Mouse (Mus musculus) urinary bladder, postnatal 25 days (tissue): ENCODE results near the gene Fbxw9.
"Not testable (repeated sequence)": the region's sequence is repeated elsewhere in the genome, so short reads cannot be mapped to it uniquely, and the experiment has no call there.

Experiments
- DNase-seq: peaks from one replicate; pipeline ENCODE4 v3.0.0; 2022; ENCODE audit warnings: low spot score

Gene Fbxw9

DNA sequence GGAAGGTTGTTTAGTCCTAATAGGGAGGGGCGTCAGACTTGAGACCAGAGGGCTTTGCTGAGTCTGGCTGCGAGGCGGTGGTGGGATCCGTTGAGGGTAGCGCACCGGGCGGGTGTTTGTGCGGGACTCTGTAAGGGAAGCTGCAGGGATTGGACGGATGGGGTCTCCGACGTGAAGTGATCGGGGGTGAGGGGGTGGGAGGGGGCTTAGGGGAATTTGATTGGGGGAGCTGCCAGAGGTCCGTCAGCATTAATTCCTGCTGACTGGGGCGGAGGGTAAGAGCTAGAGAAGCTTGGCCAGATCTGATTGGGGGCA, 22.5 kb upstream of the Fbxw9 start:
- DNase-seq = no peak

DNA sequence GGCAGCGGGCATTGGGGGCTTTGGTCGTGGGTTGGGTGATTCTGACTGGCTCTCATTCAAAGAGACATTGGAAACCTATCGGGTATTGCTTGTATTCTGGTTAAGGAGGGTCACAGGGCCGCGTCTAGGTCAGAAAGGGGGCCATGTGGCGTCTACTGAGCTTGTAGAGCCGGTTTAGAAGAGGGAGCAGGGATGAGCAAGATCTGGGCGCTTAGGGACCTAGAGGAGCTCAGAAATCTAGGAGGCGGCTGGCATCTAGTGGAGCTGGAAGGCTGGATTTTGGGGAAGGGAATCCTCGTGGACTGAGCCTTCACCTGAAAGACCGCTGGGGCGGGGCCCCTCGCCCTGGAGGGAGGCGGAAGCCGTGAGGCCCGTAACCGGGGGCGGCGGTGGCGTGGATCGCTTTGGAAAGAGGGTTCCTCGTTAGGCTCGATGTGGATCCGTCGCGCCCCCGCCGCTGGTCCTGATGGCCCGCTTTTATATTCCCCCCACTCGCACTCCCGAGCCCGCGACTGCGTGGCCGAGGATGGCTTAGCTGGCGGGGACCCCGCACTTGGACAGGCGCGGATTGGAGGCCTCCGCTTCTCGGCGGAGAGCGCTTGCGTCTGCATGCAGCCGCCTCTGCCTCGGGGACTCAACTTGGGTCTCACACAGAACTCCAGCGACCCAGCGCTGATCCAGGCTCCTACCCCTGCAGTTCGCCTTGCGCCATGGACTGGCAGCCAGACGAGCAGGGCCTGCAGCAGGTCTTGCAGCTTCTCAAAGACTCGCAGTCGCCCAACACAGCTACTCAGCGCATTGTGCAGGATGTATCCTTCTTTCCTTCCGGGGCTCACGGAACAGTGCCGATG, 21.9 kb upstream of the Fbxw9 start:
- DNase-seq = peak; percentile 56

DNA sequence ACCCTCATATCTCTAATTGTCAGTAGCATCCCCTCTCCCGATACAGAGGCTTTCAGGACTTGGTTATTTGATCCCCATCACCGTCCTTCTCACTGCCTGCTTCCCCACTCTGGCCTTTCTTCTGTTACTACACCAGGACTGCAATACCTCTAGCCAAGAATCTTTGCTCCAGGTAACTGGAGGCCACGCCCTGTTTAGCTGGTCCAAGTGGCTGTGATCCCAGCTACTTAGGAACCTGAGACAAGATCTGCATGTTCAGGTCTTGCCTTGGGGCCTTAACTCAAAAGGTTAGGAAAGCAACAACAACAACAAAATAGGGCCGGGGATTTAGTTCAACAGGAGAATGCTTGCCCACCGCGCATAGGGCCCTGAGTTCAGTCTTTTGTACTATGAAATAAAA, 16.2 kb upstream of the Fbxw9 start:
- DNase-seq = no peak

DNA sequence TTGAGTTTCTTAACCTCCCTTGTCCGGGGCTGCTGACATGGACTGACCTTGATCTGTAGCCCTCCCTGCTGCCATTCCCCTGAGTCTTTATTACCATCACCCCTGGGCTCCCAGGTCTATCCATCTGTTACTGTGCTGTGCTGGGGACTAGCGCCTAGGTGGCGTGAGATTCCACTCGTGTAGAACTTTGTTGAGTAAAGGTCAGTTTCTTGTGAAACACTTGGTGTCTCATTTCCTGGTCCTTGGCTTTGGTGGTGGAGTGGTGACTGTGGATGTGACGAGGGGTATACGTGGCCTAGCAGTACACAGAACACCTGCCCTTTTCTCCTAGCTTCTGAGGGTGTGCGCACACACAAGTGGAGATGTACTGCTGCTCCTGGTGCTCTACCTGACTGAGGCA, 2.5 kb upstream of the Fbxw9 start:
- no peak for DNase-seq

DNA sequence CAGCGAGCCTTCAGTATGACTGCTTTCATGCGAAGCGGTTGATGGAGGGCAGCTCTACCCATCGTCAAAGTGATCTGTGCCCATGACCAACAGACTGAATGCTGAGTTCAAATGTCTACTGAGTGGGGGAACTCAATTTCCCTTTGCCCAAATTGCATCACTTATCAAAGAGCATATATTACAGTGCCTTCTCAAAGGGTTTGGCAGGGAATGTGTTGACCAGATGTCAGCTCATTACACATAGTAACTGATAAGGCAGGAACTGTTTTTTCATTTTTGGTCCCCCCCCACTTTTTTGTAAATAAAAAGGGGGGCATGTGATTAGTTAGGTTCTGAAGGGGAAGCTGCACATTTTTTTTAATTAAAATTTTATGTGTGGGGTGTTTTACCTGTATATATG, 2.7 kb downstream of the Fbxw9 start:
- no peak for DNase-seq

DNA sequence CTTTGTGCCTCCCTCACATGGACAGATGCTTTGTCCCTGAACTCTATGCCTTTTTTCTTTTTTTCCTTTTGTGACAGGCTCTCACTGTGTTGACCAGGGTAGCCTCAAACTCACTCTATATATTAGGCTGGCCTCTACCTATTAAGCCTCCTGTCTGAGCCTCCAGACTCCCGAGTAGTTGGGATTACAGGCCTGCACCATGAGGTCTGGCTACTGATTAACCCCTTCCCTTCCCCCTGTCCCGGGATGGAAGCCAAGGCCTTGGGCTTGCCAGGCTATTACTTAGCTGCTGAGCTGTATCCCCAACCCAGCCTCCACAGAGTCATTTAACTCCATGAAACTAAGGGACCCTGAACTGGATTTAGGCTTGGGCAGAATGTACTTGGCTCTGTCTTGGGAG, 5.4 kb downstream of the Fbxw9 start:
- no peak for DNase-seq

DNA sequence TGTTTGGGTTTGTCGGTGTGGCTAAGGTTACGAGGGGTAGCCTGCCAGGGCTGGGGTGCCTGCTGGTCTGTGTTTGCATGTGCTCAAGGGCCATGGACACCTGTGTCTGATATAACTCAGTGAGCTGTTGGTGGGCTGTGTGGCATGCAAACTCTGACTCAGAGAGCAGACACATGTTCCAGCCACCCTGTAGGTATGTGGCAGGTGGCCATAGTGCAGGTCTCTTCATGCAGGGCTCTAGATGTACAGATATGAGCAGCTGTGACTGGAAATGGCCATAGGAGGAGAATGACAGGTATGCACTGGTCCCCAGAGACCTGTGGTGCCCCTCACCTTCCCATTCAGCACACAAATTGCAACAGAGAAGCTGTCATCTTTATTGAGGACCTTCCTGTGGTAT, 7.3 kb downstream of the Fbxw9 start:
- DNase-seq = peak; percentile 51

DNA sequence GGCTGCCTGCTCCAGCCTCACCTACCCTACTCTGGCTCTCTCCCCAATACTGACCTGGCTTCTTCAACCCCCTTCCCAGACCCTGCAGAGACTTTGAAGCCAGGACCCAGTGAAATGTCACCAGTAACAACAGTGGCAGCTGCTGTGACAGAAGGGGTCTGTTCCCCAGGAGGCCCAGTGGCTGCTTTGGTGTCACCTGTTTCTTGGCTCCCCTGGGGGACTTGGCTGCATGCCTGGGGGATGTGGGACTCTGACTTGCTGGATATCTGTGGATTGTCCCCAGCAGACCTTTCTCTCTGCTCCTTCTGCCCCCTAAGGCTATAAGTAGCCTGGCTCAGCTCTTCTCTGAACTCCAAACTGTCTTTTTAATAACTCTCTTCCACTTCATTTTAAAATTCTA, 8.1 kb downstream of the Fbxw9 start, which contains the start of gene Gm5741:
Gene Gm5741 (minus strand): TSS at position 1 of the 400 bp plus-strand sequence.
- no peak for DNase-seq

DNA sequence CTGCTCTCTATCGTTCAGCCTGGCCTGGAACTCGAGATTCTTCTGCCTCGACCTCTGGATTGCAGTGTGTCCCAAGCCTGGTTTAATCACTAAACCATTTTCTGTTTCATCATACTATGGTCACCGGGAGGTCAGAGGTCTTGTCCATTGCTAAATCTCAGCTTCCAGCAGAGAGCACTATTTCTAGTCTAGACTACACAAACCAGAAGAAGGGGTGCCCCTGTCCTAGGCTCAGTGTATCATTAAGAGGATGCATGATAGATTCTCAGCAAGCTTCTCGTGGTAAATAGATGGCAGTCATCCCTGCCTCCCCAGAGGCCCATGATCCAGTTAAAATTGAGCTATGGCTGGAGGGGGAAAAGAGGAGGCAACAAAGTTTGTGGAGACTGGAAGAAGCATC, 11.2 kb downstream of the Fbxw9 start:
- DNase-seq = no peak

DNA sequence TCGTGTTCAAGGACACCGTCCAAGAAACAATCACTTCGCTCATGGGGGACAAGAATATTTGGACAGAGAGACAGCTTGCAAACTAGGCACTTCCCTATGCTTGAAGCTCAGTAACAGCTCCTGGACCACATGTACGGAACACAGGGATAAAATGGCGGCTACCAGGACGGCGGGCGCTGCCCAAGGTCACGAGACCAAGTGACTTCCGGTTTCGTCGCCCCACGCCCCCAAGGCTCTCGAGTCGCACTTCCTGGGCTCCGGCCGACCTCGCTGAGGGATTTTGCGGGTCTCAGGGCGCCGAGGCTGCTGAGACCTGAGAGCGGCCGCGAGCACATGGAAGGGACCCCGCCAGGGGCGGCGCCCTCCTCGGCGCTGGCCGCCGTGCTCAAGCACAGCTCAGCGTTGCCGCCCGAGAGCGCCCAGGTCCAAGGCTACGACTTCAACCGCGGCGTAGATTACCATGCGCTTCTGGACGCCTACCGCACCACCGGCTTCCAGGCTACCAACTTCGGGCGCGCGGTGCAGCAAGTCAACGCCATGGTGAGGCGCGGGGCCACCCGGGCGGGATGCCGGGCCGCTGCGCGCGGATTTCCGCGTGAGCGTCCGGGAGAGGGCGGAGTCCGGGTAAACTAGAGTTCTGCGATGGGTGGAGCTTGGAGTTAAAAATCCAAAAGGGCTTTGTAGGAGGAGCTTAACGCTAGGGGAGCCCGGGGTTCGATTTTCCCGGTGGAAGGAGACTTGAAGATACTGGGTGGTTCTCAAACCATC, 11.8 kb downstream of the Fbxw9 start, which contains the start of gene Dhps:
Gene Dhps (plus strand): TSS at position 244 of the 768 bp plus-strand sequence.
- DNase-seq = peak; percentile 83

DNA sequence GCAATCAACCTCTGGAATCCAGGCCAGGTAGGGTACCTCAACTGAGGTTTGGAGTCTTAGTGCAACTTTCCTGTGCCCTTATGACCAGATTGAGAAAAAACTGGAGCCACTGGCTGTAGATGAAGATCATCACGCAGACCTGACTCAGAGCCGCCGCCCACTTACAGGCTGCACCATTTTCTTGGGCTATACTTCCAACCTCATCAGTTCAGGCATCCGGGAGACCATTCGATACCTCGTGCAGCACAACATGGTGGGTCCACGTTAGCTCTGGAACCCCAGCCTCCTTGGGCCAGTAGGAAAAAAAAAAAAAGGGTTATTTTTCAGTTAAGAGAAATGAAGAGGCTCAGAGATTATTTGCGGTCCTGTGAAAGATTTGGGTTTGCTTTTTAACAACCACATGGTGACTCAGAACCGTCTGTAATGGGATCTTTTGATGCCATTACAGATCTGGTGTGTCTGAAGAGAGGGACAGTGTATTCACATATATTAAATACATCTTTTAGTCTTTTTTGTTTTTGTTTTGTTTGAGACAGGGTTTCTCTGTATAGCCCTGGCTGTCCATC, 12.6 kb downstream of the Fbxw9 start:
- no peak for DNase-seq

DNA sequence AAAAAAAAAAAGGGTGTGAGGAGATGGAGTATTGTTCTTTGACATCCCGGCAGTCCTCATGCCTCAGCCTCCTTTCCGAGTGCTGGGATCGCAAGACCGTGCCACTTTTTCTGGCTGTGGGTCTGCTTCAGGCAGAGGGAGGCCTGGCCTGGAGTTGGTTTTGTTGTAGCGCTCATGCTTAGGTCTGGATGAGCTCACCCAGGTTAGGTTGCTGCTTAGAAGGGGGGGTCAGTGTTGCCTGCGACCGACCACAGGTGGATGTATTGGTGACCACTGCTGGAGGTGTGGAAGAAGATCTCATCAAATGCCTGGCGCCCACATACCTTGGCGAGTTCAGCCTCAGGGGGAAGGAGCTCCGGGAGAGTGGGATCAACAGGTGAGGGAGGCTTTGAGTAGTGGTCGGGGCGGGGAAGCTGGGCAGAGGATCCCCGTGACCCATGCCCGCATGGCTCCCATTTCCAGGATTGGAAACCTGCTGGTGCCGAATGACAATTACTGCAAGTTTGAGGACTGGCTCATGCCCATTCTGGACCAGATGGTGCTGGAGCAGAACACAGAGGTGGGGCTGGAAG, 13.3 kb downstream of the Fbxw9 start:
- no peak for DNase-seq

DNA sequence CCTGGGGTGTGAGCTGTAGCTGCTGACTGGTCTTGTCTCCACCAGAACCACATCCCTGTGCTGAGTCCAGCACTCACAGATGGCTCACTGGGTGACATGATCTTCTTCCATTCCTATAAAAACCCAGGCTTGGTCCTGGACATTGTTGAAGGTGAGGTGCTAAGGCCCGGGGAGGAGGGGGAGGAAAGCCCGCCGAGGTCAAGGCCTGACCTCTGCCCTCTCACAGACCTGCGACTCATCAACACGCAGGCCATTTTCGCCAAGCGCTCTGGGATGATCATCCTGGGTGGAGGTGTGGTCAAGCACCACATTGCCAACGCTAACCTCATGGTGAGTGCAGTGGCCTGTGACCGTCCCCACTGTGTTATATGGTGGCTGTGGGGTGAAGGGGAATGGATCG, 14.3 kb downstream of the Fbxw9 start:
- no peak for DNase-seq

DNA sequence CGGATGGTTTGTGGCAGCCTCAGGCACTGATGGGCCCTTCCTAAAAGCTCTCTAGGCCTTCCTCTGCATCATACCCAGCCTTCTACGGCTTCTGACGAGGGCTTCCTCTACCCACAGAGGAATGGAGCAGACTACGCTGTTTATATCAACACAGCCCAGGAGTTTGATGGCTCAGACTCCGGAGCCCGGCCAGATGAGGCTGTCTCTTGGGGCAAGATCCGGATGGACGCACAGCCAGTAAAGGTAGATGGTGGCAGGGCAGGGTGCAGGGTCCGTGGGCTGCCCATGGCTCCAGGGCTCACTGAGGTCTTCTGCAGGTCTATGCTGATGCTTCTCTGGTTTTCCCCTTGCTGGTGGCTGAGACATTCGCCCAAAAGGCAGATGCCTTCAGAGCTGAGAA, 14.8 kb downstream of the Fbxw9 start:
- no peak for DNase-seq

DNA sequence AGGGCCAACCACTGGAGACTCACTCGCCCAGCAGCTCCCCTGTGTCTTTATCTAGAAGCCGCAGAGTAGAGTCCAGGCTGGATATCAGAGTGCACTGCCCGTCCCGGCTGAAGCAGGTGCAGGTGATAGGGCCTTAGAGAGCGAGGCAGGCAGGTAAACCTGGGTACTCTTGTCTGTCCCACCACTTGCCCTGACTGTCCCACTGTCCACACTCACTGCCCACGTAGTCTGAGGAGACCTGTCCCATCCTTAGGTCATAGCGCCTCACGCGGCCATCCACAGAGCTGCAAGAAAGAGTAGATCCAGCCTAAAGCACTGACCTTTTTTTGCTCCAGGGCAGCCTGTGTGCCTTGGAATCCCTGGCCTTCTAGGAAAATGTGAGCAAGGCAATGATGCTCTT, 16.1 kb downstream of the Fbxw9 start:
- DNase-seq = no peak

DNA sequence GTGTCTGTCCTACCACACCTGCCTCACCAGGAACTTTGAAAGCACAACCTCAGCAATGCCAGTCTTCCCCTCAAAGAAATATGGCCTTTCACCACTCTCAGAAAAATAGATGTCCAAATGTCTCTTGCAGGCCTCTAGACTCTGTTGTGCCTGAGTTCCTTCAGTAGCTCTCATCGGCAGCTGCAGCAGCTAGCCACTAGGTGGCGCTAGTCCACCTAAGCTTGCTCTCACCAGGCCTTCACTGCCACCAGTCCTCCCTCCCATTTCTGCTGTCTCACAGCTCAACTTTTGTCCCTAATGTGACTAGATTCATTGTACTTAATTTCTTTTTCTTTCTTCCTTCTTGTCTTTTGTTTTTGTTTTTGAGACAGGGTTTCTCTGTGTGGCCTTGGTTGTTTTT, 17.1 kb downstream of the Fbxw9 start:
- DNase-seq = peak; percentile 67

DNA sequence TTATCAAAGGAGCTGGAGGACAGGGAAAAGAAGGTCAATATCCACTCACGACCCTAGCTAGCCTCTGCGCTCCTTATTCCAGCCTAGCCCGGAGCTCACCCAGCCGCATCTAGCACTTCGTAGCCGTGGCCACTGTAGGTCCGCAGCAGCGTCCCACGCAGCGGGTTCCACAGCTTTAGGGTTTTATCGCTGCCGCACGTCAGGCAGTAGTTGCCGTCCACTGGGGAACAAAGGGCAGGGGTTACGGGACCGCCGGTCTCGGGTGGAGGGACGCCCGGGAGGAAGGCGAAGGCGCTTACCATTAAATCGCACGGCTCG, 20.3 kb downstream of the Fbxw9 start:
- no peak for DNase-seq

DNA sequence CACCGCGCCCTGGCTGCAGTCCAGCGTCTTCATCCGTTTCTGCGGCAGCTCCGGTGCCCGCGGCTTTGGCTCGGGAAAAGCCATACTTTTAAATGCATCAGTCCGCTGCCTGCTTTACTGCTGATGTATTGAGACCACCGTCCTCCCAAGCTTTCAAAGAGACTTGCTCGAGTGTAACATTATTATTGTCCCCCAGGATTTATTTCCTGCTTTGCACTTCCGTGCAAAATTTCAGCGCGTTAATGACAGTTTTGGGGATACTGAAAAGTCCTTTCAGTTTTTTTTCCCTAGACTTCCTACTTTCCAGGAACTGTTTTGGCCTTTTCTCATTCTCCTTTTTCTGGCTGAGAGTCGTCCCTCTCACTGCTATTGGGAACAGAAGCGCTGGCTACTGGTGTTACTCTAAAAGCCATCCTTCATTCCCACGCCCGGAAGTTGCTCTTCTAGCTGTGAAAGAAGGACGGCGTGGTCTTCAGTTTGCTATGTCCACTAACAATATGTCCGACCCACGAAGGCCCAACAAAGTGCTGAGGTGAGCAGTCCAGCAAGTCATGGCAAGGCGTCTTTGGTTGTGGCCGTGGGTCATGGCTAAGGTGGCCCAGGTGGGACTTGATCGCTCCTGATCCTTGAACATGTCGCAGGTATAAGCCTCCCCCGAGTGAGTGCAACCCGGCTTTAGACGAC, 20.8 kb downstream of the Fbxw9 start, which contains the start of gene Wdr83os:
Gene Wdr83os (plus strand): TSS at position 209 of the 684 bp plus-strand sequence.
- peak; percentile 44 for DNase-seq

DNA sequence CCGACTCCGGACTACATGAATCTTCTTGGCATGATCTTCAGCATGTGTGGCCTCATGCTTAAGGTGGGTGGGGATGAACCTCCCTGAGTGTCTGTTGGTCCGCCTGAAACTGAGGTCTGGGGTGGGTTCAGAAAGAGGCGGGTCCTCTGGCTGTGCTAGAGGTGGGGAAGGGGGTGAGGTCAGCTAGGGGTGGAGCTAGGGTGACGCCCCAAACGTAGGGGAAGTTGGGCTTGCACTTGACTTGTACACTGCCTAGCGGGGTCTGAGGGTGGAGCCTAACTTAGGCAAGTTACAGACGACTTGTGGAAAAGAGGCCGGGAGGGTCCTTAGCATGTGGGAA, 21.3 kb downstream of the Fbxw9 start, which contains the start of gene Wdr83:
Gene Wdr83 (minus strand): TSS at position 91 of the 340 bp plus-strand sequence.
- no peak for DNase-seq

DNA sequence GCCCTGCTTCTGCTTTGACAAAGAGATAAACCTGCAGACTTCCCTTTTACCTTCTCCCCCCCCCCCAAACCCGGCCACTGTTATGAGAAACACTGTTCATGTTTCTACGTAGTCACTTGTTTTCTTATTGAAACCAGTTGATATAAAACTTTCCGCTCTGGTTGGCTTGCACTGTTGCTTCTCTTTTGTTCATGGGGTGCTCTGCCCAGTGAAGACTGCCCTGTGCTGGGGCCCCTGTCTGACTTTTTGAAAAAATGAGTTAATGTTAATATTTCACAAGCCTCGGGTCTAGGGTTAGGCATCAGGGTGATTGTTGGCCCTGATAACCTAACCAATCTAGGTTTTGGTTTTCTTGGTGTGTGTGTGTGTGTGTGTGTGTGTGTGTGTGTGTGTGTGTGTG, 22.3 kb downstream of the Fbxw9 start:
- DNase-seq = not testable (repeated sequence)

DNA sequence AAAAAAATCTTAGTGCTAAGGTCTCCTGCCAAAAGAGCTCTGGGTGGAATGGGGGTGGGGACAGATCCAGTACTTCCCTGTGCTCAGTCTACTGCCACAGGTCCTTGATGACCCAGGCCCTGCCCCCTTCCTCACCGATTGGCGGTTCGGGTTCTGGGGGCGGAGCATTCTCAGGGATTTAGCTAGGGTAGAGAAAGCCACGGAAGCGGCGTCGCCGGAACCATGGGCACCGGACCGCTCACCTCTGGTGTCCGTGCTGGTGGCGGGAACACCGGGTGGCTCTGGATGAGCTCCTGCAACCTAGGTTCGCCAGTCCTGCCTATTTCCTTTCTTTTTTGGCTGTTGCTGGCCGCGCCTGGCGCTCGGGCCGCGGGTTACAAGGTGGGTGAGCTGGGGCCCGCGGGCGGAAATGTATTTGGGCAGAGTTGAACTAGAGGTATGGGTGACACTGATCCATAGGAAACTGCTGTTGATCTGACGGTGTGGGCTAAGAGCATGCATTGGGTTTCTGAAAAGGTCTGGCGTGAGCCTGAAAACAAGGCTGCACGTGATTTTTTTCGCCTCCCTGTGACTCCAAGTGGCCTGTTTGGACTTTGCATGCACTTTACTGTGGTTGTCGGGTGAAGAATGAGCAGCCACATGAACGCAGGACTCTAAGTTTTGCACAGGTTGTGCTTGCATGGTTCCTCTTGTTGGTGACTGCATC, 23.4 kb downstream of the Fbxw9 start, which contains the start of gene Man2b1:
Gene Man2b1 (plus strand): TSS at position 163 of the 706 bp plus-strand sequence.
- peak; percentile 80 for DNase-seq
